Mouse (Mus musculus) CH12.LX (cell line): ENCODE data around the gene Foxo6.

Source experiments
- BHLHE40 ChIP-seq: IDR thresholded peaks from 2 replicates; pipeline ENCODE4 v1.6.1; 2011; ENCODE audit warnings: mild to moderate bottlenecking, low read depth, low read length, improper control_type of control experiment
- CTCF ChIP-seq, 2 experiments: IDR thresholded peaks in 1 of 2; conservative IDR thresholded peaks in 1 of 2; 2 replicates each; pipeline ENCODE4 v1.5.1; 2011 to 2012; ENCODE audit warnings: low read depth in 2 of 2, low read length in 2 of 2, improper control_type of control experiment in 1 of 2, inconsistent platforms in 1 of 2, mild to moderate bottlenecking in 1 of 2, moderate library complexity in 1 of 2
- E2F4 ChIP-seq: IDR thresholded peaks from 2 replicates; pipeline ENCODE4 v1.6.1; 2011; ENCODE audit warnings: low read depth, low read length, improper control_type of control experiment; ENCODE audit not compliant: insufficient replicate concordance
- ELF1 ChIP-seq: IDR thresholded peaks from 2 replicates; pipeline ENCODE4 v1.6.1; 2014; ENCODE audit warnings: low read depth, mild to moderate bottlenecking, inconsistent platforms, low read length, improper control_type of control experiment
- GABPA ChIP-seq: IDR thresholded peaks from 2 replicates; pipeline ENCODE4 v1.6.1; 2012; ENCODE audit warnings: low read depth, low read length, improper control_type of control experiment, inconsistent platforms; ENCODE audit not compliant: insufficient replicate concordance
- HCFC1 ChIP-seq: IDR thresholded peaks from 2 replicates; pipeline ENCODE4 v1.6.1; 2012; ENCODE audit warnings: low read depth, mild to moderate bottlenecking, inconsistent platforms, low read length, improper control_type of control experiment
- IRF4 ChIP-seq: IDR thresholded peaks from 2 replicates; pipeline ENCODE4 v1.6.1; 2014; ENCODE audit warnings: low read depth, mild to moderate bottlenecking, inconsistent platforms, low read length, improper control_type of control experiment
- MAX ChIP-seq: IDR thresholded peaks from 2 replicates; pipeline ENCODE4 v1.6.1; 2011; ENCODE audit warnings: low read length, improper control_type of control experiment
- POLR2A ChIP-seq: IDR thresholded peaks from 2 replicates; pipeline ENCODE4 v1.6.1; 2011; ENCODE audit warnings: low read depth, mild to moderate bottlenecking, improper control_type of control experiment, low read length
- TBP ChIP-seq: conservative IDR thresholded peaks from 2 replicates; pipeline ENCODE4 v1.6.1; 2011; ENCODE audit warnings: low read depth, low read length, improper control_type of control experiment

DNA sequence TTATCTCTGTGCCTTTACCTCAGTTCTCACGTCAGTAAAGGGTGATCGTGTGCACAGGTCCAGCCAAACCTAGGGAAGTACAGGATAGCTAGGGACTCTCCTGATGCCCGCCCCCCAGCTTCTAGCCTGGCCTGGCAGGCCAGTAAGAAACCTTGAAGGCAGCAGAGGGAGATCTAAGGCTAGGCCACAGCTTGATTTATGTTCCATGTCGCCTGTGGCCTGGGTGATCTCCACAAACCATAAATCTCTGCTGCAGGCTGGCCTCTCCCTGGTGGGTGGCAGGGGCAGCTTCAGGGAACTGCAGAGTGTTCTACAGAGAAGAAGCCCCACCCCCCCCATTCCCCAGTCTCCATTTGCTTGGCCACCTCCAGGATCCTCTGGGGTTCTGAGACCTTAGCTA is 55.2 kb downstream of the Foxo6 start:
- no peak for TF ChIP-seq POLR2A
- no peak for TF ChIP-seq IRF4
- no peak for TF ChIP-seq CTCF (conservative IDR thresholded peaks at IDR 0.05 in 1 of 2, IDR thresholded peaks at IDR 0.05 in 1 of 2; ENCODE audit: low read depth in 2 of 2, low read length in 2 of 2)
- TF ChIP-seq MAX: no peak
- no peak for TF ChIP-seq GABPA
- TF ChIP-seq HCFC1: no peak
- TF ChIP-seq ELF1: no peak
- no peak for TF ChIP-seq BHLHE40
- no peak for TF ChIP-seq E2F4
- no peak for TF ChIP-seq TBP
